Mouse (Mus musculus) myocyte (in vitro differentiated cells): Measurements from ENCODE around the gene Ubqln1. TPM values are rescaled to one million over a fixed set of nuclear protein-coding genes. Genes with fewer than 3 reads are reported as not detected.

Experiments used
- H3K27me3 ChIP-seq: one replicate; pipeline ENCODE4 v1.6.1; 2011; ENCODE audit not compliant: control insufficient read depth, insufficient read depth, insufficient read length
- H3K36me3 ChIP-seq: one replicate; pipeline ENCODE4 v1.6.1; 2011; ENCODE audit not compliant: control insufficient read depth, insufficient read depth
- H3K4me2 ChIP-seq: one replicate; pipeline ENCODE4 v1.6.1; 2011; ENCODE audit warnings: low read depth, control low read depth
- H3K4me3 ChIP-seq: one replicate; pipeline ENCODE4 v1.5.1; 2011; ENCODE audit warnings: mild to moderate bottlenecking, control low read depth, moderate library complexity
- H3K79me2 ChIP-seq: one replicate; pipeline ENCODE4 v1.6.1; 2011; ENCODE audit not compliant: control insufficient read depth, insufficient read depth
- H3ac ChIP-seq: one replicate; pipeline ENCODE4 v1.6.1; 2011; ENCODE audit not compliant: control insufficient read depth, insufficient read length
- CEBPB ChIP-seq: IDR thresholded peaks from 2 replicates; pipeline ENCODE4 v1.6.1; 2011; ENCODE audit warnings: mild to moderate bottlenecking, moderate library complexity; ENCODE audit not compliant: poor library complexity, insufficient read depth, severe bottlenecking
- E2F4 ChIP-seq: IDR thresholded peaks from one replicate; pipeline ENCODE4 v1.6.1; 2011; ENCODE audit warnings: mild to moderate bottlenecking, control low read depth, moderate library complexity; ENCODE audit not compliant: insufficient read depth
- MAX ChIP-seq: IDR thresholded peaks from one replicate; pipeline ENCODE4 v1.6.1; 2011; ENCODE audit warnings: low read depth, mild to moderate bottlenecking, control low read depth
- MYOD1 ChIP-seq, 3 experiments: IDR thresholded peaks; one replicate each; pipeline ENCODE4 v1.6.1; 2011; ENCODE audit warnings: control low read depth in 2 of 3, low read depth in 2 of 3, mild to moderate bottlenecking in 2 of 3, moderate library complexity in 1 of 3; ENCODE audit not compliant: insufficient read length in 2 of 3, control insufficient read depth in 1 of 3
- MYOG ChIP-seq, 3 experiments: IDR thresholded peaks; one replicate each; pipeline ENCODE4 v1.6.1; 2011; ENCODE audit warnings: control low read depth in 2 of 3, low read depth in 2 of 3, mild to moderate bottlenecking in 2 of 3; ENCODE audit not compliant: insufficient read length in 2 of 3, control insufficient read depth in 1 of 3, insufficient read depth in 1 of 3
- POLR2A ChIP-seq: IDR thresholded peaks from one replicate; pipeline ENCODE4 v1.6.1; 2011; ENCODE audit warnings: low read depth, mild to moderate bottlenecking, control low read depth, moderate library complexity; ENCODE audit not compliant: insufficient read length
- POLR2AphosphoS2 ChIP-seq: IDR thresholded peaks from one replicate; pipeline ENCODE4 v1.6.1; 2011; ENCODE audit warnings: low read depth, control low read depth; ENCODE audit not compliant: insufficient read length
- REST ChIP-seq: IDR thresholded peaks from one replicate; pipeline ENCODE4 v1.6.1; 2011; ENCODE audit warnings: mild to moderate bottlenecking, control low read depth, moderate library complexity; ENCODE audit not compliant: insufficient read depth, insufficient read length
- SRF ChIP-seq: IDR thresholded peaks from one replicate; pipeline ENCODE4 v1.6.1; 2011; ENCODE audit warnings: low read depth; ENCODE audit not compliant: control insufficient read depth, insufficient read length
- TCF12 ChIP-seq: IDR thresholded peaks from one replicate; pipeline ENCODE4 v1.6.1; 2011; ENCODE audit warnings: mild to moderate bottlenecking, control low read depth; ENCODE audit not compliant: poor library complexity, insufficient read depth, severe bottlenecking
- TCF3 ChIP-seq: IDR thresholded peaks from one replicate; pipeline ENCODE4 v1.6.1; 2011; ENCODE audit warnings: low read depth, control low read depth; ENCODE audit not compliant: insufficient read length
- USF1 ChIP-seq: IDR thresholded peaks from one replicate; pipeline ENCODE4 v1.6.1; 2011; ENCODE audit warnings: low read depth, mild to moderate bottlenecking, control low read depth, moderate library complexity
- polyA plus RNA-seq: library from polyadenylated mRNA; unstranded; fragments of >200 nt; fragmentation: generic; extraction: Trizol; gene quantifications from one replicate; pipeline ENCODE4 v1.2.1, GENCODE M21; 2012; ENCODE audit warnings: missing spikeins

The Ubqln1 gene
- polyA plus RNA-seq, 1 experiment: 58.2 TPM

GRCm38 (mm10) chr13:58204986-58205385, 10.5 kb downstream of the Ubqln1 start:
- Histone ChIP-seq H3ac (no peak overlapping the region), H3K27me3 (no peaks in the 10 kb centered on the region), H3K36me3 (no peaks in the 10 kb centered on the region), H3K79me2 (peaks cover 100% of the 10 kb centered on the region), H3K4me3 (no peak overlapping the region), H3K4me2 (no peak overlapping the region)
- TF ChIP-seq MYOG (IDR thresholded peaks at IDR 0.05; ENCODE audit: control insufficient read depth in 1 of 3, insufficient read depth in 1 of 3, insufficient read length in 2 of 3, low read depth in 2 of 3) (no peak), MAX (no peak), TCF3 (no peak), E2F4 (no peak), POLR2AphosphoS2 (no peak), REST (no peak), CEBPB (no peak), MYOD1 (IDR thresholded peaks at IDR 0.05; ENCODE audit: control insufficient read depth in 1 of 3, insufficient read length in 2 of 3, low read depth in 2 of 3) (no peak), TCF12 (no peak), POLR2A (no peak), SRF (no peak), USF1 (no peak)

GRCm38 (mm10) chr13:58204202-58204601, 11.3 kb downstream of the Ubqln1 start:
- Histone ChIP-seq H3ac (no peak overlapping the region), H3K27me3 (no peaks in the 10 kb centered on the region), H3K36me3 (no peaks in the 10 kb centered on the region), H3K4me2 (no peak overlapping the region), H3K79me2 (peaks cover 100% of the 10 kb centered on the region), H3K4me3 (no peak overlapping the region)
- TF ChIP-seq POLR2A: no peak
- TF ChIP-seq MYOD1 (IDR thresholded peaks at IDR 0.05; ENCODE audit: control insufficient read depth in 1 of 3, insufficient read length in 2 of 3, low read depth in 2 of 3): no peak
- no peak for TF ChIP-seq REST
- no peak for TF ChIP-seq E2F4
- TF ChIP-seq MAX: no peak
- no peak for TF ChIP-seq USF1
- TF ChIP-seq CEBPB: no peak

GRCm38 (mm10) chr13:58202903-58203302, 12.6 kb downstream of the Ubqln1 start:
- TF ChIP-seq MYOG (IDR thresholded peaks at IDR 0.05; ENCODE audit: control insufficient read depth in 1 of 3, insufficient read depth in 1 of 3, insufficient read length in 2 of 3, low read depth in 2 of 3) (no peak), MYOD1 (IDR thresholded peaks at IDR 0.05; ENCODE audit: control insufficient read depth in 1 of 3, insufficient read length in 2 of 3, low read depth in 2 of 3) (no peak), REST (no peak), USF1 (no peak), E2F4 (no peak), TCF3 (no peak), MAX (no peak), POLR2AphosphoS2 (no peak), SRF (no peak), TCF12 (no peak), CEBPB (no peak), POLR2A (no peak)
- Histone ChIP-seq H3K79me2 (peaks cover 99% of the 10 kb centered on the region), H3ac (no peak overlapping the region), H3K4me3 (no peak overlapping the region), H3K27me3 (no peaks in the 10 kb centered on the region), H3K36me3 (no peaks in the 10 kb centered on the region), H3K4me2 (no peak overlapping the region)

GRCm38 (mm10) chr13:58201908-58202307, 13.5 kb downstream of the Ubqln1 start:
- peaks cover 9% of the 10 kb centered on the region for H3K36me3 ChIP-seq
- no peak overlapping the region for H3K4me2 ChIP-seq
- TF ChIP-seq USF1: no peak
- no peak for TF ChIP-seq MYOG (IDR thresholded peaks at IDR 0.05; ENCODE audit: control insufficient read depth in 1 of 3, insufficient read depth in 1 of 3, insufficient read length in 2 of 3, low read depth in 2 of 3)
- TF ChIP-seq E2F4: no peak
- TF ChIP-seq POLR2AphosphoS2: no peak
- TF ChIP-seq REST: no peak
- no peak for TF ChIP-seq SRF
- TF ChIP-seq MAX: no peak
- no peak for TF ChIP-seq POLR2A
- no peaks in the 10 kb centered on the region for H3K27me3 ChIP-seq
- peaks cover 99% of the 10 kb centered on the region for H3K79me2 ChIP-seq
- H3K4me3 ChIP-seq: no peak overlapping the region
- no peak overlapping the region for H3ac ChIP-seq

- peaks cover 14% of the 10 kb centered on the region for H3K36me3 ChIP-seq
- H3K27me3 ChIP-seq: no peaks in the 10 kb centered on the region
- TF ChIP-seq REST (no peak), MYOD1 (IDR thresholded peaks at IDR 0.05; ENCODE audit: control insufficient read depth in 1 of 3, insufficient read length in 2 of 3, low read depth in 2 of 3) (no peak), POLR2A (no peak), TCF3 (no peak), TCF12 (no peak), POLR2AphosphoS2 (no peak)
- no peak overlapping the region for H3K4me3 ChIP-seq
- H3ac ChIP-seq: no peak overlapping the region
- no peak overlapping the region for H3K4me2 ChIP-seq
- peaks cover 99% of the 10 kb centered on the region for H3K79me2 ChIP-seq
Observed at GRCm38 (mm10) chr13:58201343-58201742, 14.1 kb downstream of the Ubqln1 start.
